Mouse (Mus musculus) lung, postnatal 0 days (tissue): Measurements from ENCODE around the gene Acad11.

Experiments
- CTCF ChIP-seq: IDR thresholded peaks from 2 replicates; pipeline ENCODE4 v1.5.1; 2016; ENCODE audit warnings: antibody characterized with exemption, mild to moderate bottlenecking
- EP300 ChIP-seq: IDR thresholded peaks from 2 replicates; pipeline ENCODE4 v1.6.1; 2016; ENCODE audit warnings: antibody characterized with exemption, mild to moderate bottlenecking, control low read depth

DNA sequence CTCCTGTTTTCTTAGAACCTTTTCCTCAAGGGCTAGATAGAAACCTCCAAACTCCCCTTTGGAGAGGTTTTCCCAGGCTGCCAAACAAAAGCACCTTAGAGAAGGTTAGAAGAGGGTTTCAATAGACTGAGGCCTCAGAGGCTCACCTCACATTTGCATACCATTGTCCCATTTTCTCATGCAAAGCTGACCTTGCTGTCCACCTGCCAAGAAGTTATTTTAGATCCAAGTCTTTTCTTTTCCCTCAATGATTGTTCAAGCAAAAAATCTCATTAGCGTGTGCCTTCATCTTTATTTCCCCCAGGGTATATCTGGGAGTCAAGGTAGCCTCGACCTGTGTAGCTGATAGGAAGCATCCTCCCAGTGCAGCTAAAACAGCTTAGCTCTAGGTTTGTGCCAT, 39.7 kb downstream of the Acad11 start:
- TF ChIP-seq EP300 (no peak), CTCF (no peak)
